Mouse (Mus musculus) gastrocnemius, postnatal 36 days (tissue): ENCODE data around the gene Fam168a. TPM values are rescaled to one million over a fixed set of nuclear protein-coding genes. Genes with fewer than 3 reads are reported as not detected.

Source experiments
- DNase-seq, 2 experiments: peaks; one replicate each; pipeline ENCODE4 v3.0.0; 2022
- intact Hi-C: fragments of 180-260 bp; cut with DNase I; formaldehyde crosslinking; loops from one replicate; pipeline ENCODE4 v1.15.1; 2025
- total RNA-seq, 2 experiments: library from RNA; stranded (reverse); gene quantifications; 2 replicates each; pipeline ENCODE4 v1.2.3; 2021

Gene Fam168a
- total RNA-seq, 2 experiments from 2014 or later = 33.8 to 37.1 TPM

- no peak for DNase-seq
- intact Hi-C loops = no loop called here
Observed at GRCm38 (mm10) chr7:100770669-100771341, 64.4 kb downstream of the Fam168a start.

GRCm38 (mm10) chr7:100774189-100774588 is 67.8 kb downstream of the Fam168a start:
- intact Hi-C loops = no loop called here

DNA sequence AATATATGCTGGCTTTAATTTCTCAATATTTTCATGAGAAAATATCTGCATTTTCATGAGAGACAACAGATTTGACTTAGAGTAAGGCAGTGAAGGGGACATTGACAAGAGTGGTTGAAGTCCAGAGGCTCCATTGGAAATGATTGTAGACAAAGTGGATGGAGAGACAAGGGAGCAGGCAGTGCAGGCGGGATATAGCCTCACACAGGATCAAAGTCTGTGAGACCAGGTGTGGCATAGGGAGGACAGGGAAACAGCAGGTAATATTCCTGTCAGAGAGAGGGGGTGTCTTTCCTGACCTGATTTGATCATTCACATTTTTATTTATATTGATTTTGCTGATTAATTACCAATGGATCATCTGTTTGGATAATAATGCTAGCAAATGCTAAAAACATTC is 69.4 kb downstream of the Fam168a start:
- intact Hi-C loops = no loop called here
- no peak for DNase-seq

More at GRCm38 (mm10) chr7:100774189-100774588, 67.8 kb downstream of the Fam168a start:
- no peak for DNase-seq

DNA sequence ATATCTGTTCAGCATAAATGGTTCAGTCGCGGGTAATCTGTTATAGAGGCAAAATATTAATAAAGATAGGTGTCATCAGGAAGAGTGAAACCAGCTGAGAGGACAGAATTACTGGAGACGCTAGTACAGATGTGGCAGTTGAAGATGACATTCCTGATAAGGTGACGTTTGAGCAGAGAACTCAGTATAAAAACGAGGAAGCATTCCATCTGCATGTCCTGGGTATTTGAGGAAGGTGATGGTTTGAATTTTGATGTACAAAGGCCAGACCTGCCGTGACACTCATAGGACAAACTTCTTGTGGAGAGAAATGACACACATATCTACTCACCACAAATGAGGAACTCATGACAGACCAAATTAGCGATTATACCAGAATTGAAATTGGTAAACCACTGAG is 73.8 kb downstream of the Fam168a start:
- intact Hi-C loops = no loop called here
- DNase-seq = no peak

DNA sequence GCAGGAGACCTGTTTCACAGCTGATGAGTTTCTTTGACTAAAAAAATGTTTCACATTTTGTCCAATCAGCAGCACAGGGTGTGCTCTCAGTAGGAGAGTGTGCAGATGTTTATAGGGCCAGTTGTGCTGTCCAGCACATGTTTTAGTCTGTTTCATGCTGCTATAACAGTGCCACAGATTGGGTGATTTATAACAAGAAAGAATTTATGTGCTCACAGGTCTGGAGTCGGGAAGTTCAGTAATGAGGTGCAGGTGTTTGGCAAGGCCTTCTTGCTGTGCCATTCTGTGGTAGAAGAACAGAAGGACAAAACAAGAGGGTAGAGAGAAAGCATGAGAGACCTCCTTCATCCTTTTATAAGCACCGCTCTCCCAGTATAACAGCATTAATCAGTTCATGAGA is 78.2 kb downstream of the Fam168a start:
- intact Hi-C loops = no loop called here
- DNase-seq = no peak

- intact Hi-C loops = no loop called here
- no peak for DNase-seq
Observed at GRCm38 (mm10) chr7:100785426-100785825, 79.0 kb downstream of the Fam168a start.

GRCm38 (mm10) chr7:100786078-100786477 is 79.6 kb downstream of the Fam168a start:
- intact Hi-C loops = no loop called here
- no peak for DNase-seq

GRCm38 (mm10) chr7:100788291-100788690 is 81.9 kb downstream of the Fam168a start:
- intact Hi-C loops = no loop called here
- DNase-seq = peak in 1 of 2 experiments; percentile 36

- intact Hi-C loops = loop anchor here (1.0 to 2.0 kb wide), 2 partner anchors 27 to 114 kb away; no protein-coding TSS in a partner anchor
- no peak for DNase-seq
Observed at GRCm38 (mm10) chr7:100798810-100799209, 92.4 kb downstream of the Fam168a start.

GRCm38 (mm10) chr7:100805391-100805790 is 99.0 kb downstream of the Fam168a start:
- intact Hi-C loops = no loop called here

GRCm38 (mm10) chr7:100811912-100812311 is 105.5 kb downstream of the Fam168a start:
- DNase-seq = no peak

More at GRCm38 (mm10) chr7:100805391-100805790, 99.0 kb downstream of the Fam168a start:
- no peak for DNase-seq

GRCm38 (mm10) chr7:100812641-100813040 is 106.2 kb downstream of the Fam168a start:
- intact Hi-C loops = no loop called here
- no peak for DNase-seq

More at GRCm38 (mm10) chr7:100811912-100812311, 105.5 kb downstream of the Fam168a start:
- intact Hi-C loops = no loop called here

GRCm38 (mm10) chr7:100815900-100816570 is 109.6 kb downstream of the Fam168a start:
- DNase-seq = no peak
- intact Hi-C loops = no loop called here

DNA sequence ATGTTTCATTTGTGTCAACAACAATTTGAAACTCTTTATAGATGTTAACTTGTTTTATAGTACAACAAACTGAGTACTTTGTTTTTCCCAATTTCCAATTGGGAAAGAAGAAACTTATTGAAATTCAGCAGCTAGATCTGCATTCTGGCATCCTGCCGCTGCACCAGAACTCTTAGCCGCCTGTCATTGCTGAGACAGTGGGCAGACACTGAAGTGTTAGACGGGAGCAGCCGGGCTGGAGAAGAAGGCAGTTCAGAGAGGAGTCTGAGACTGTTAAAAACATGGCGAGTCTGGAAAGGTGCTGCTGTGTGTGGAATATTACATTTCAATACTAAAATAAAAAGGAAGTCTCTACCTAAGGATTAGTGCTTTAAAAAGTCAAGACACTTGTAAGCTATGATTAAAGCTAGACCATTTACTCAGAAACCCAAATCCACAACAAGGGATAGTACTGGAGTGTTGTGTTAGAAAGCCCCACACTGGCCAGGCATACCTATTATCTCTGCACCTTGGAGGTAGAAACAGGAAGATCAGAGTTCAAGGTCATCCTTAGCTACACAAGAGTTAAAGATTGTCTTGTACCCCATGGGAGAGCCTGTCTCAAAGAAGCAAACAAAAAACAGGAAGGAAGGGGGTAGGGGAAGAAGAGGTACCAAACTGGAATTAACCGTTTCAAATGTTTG is 110.5 kb downstream of the Fam168a start:
- intact Hi-C loops = no loop called here
- no peak for DNase-seq

DNA sequence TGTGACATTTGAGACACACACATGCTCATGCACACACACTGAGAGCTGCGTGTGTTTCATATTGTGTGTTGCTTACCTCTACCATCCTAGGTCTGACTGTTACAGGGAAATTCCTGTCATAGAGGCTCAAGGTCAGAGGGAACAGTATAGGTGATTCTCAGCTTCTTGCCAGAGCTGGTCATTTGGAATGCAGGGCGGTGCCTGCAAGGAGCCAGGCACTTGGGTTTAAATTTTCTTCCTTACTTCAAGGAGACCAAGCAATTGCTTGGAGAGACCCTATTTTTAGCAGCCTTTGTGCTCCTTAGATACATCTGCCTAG is 111.0 kb downstream of the Fam168a start:
- intact Hi-C loops = no loop called here

GRCm38 (mm10) chr7:100818401-100819064 is 112.1 kb downstream of the Fam168a start:
- DNase-seq = no peak
- intact Hi-C loops = no loop called here

More for the DNA sequence above, 111.0 kb downstream of the Fam168a start:
- DNase-seq = no peak

GRCm38 (mm10) chr7:100824661-100825060 is 118.2 kb downstream of the Fam168a start:
- intact Hi-C loops = no loop called here

DNA sequence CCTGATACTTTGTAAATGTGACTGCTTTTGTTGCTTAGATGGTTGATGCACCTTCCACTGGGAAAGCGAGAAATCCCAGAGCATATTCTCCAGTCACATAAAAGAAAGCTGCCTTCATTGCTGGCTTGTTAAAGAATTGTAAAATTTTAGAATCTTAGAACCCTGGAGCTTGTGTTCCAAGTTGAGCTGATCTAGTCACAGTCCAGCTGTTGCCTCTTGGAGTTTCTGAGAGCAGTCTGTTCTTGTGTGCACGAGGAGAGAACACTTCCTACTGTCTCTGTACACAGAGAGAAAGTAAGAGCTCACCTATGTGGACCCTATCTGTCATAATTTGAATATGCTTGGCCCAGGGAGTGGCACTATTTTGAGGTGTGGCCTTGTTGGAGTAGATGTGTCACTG is 122.1 kb downstream of the Fam168a start:
- intact Hi-C loops = no loop called here
- DNase-seq = no peak

More at GRCm38 (mm10) chr7:100824661-100825060, 118.2 kb downstream of the Fam168a start:
- no peak for DNase-seq

DNA sequence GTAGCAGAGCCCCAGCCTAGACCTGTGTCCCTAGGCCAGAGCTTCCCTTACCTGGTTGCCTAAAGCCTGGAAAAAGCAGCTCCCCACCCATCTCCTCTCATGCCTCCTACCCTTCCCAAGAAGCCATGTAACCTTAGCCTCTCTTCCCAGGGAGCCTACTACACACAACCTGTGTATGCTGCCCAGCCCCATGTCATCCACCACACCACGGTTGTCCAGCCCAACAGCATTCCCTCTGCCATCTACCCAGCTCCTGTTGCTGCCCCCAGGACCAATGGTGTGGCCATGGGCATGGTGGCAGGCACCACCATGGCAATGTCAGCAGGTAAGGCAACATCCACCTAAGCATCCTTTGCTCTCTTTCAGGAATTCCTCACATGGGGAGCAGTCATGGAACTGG is 127.4 kb downstream of the Fam168a start:
- no peak for DNase-seq
- intact Hi-C loops = no loop called here

GRCm38 (mm10) chr7:100835168-100835567 is 128.7 kb downstream of the Fam168a start:
- no peak for DNase-seq
- intact Hi-C loops = no loop called here

- no peak for DNase-seq
- intact Hi-C loops = no loop called here
Observed at GRCm38 (mm10) chr7:100835711-100836110, 129.3 kb downstream of the Fam168a start.
